Mouse (Mus musculus) erythroblast, embryonic 14.5 days (primary cell): ENCODE measurements around the gene Msi2.

Experiments
- GATA1 ChIP-seq: IDR thresholded peaks from 2 replicates; pipeline ENCODE4 v1.6.1; 2012; ENCODE audit warnings: low read length, inconsistent platforms, mixed read lengths
- TAL1 ChIP-seq: IDR thresholded peaks from 3 replicates; pipeline ENCODE4 v1.6.1; 2012; ENCODE audit warnings: low read length, inconsistent platforms, mixed read lengths

- no peak for TF ChIP-seq GATA1
- TF ChIP-seq TAL1, result no peak
Measured at GRCm38 (mm10) chr11:88585171-88585632, 133.1 kb downstream of the Msi2 start.
